Mouse (Mus musculus) adrenal gland, postnatal 10 days (tissue): ENCODE results near the gene Nhlh1. TPM values are rescaled to one million over a fixed set of nuclear protein-coding genes. Genes with fewer than 3 reads are reported as not detected.

ENCODE experiments used
- DNase-seq: peaks from one replicate; pipeline ENCODE4 v3.0.0; 2021; ENCODE audit warnings: mixed read lengths
- total RNA-seq, 2 experiments: library from RNA; stranded (reverse); gene quantifications; 2 replicates each; pipeline ENCODE4 v1.2.3; 2021

The Nhlh1 gene
- total RNA-seq, 2 experiments from 2014 or later: 0.09 TPM; not detected in 1

DNA sequence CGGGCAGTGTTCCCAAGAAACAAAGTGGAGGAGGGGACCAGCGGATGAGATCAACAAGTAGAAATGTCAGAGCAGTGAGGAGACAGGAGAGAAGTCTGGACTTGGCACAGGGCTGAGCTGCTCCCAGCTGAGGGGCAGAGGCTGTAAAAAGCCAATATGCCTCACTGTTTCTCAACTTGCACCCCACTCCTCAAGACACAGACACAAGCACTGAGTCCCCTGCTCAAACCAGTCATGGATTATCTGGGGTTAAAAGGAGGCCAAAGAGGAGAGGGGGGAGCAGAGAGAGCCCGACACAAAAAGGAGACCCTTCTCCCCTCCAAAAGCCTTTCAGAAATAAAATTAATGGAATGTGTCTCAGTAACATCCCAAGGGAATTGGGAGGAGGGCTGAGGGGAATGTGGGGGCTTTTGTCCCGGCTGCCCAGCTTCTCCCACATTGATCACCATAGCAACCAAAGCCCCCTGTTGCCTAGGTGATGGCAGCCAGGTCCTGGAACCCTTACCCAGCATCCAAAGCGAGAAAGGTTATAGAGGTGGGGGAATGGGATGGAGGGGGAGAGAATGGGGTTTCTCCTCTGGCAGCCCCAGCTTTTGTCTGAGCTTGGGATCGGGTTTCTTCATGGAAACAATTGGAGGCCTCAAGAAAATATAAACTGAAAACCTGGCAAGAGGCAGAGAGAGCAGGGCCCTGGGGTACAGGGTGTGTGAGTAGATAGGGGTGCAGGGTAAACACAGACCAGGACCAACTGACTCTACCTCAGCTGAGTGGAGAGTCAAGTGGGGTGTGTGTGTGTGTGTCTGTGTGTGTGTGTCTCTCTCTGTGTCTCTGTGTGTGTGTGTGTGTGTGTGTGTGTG lies 40.5 kb downstream of the Nhlh1 start:
- no peak for DNase-seq

DNA sequence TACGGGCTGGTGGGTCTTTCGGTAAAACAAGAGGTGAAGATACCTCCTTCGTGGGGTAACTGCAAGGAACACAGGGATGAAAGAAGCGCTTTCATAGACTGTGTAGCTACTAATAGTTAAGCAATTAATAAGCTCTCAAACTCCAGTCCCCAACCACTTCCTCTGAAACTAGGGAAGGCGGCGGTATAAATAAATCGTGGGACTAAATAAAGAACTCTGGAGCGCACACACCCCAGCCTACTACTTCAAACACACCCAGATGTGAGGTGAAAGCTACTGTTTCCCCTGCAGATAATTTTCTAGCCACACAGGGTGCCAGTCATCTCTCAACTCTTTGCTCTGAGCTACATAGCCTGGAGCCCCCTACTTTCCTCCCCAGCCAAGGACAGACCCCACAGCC lies 41.3 kb downstream of the Nhlh1 start:
- no peak for DNase-seq

DNA sequence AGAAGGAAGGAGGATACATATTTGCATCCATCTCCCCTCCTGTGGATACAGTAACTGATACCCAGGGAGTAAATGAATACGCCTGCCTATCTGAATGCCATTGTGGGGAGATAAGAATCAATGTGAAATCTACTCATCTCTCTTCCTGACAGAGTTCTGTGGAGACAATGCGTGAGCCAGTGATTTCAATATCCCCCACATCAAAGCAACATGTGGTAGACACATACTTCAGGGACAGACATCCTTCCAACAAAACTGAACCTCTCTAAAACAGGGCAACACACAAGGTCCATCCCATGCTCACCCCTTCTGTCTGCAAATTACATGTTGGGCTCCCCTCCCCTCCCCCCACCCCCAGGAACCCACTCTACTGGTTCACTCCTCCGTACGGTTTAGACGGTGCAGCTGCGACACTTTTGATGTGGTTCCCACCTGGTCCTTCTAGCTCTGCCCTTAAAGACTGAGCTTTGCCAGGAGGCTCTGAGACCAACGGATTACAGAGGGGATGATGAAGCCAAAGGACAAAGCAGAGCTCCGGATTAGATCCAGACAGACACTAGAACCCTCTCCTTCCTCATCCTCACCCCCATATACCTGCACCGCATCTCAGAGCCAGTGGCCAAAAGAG lies 41.9 kb downstream of the Nhlh1 start:
- DNase-seq: no peak

DNA sequence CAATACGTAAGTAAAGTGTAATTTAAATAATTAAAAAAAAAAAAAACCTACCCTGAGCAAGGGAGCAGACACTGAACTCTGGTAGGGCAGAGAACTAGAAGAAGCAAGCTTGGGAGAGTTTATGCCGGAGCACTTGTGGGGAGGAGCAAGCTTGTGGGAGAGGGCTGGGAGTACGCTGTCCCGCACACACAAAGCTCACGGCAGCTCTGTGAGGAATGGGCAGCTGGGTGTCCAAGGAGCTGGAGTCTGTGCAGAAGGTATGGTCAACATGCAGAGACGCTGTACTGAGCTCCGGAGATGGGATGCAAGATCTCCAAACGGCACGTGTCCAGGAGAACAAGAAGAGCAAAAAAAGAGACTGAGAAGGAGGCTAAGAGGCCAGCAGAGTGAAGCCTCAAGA lies 42.6 kb downstream of the Nhlh1 start:
- DNase-seq: no peak

DNA sequence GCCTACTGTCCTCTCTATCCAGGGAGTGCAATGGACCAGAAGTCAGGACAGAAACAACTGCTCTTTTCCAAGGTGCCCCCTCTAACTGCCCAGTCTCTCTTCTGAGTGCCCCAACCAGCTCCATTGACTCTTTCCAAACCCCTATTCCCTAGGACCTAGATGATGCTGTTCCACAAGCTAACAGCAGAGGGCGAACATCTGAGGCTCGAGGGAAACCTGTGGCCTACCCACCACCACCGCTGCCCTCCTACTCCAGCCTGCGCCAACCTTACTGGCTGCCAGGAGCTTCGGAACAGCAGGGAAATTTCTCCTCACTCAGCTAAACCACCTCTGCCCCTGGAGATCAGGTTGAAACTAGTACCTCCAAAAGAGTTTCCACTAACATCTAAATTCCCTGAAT lies 45.3 kb downstream of the Nhlh1 start:
- DNase-seq: peak; percentile 81

DNA sequence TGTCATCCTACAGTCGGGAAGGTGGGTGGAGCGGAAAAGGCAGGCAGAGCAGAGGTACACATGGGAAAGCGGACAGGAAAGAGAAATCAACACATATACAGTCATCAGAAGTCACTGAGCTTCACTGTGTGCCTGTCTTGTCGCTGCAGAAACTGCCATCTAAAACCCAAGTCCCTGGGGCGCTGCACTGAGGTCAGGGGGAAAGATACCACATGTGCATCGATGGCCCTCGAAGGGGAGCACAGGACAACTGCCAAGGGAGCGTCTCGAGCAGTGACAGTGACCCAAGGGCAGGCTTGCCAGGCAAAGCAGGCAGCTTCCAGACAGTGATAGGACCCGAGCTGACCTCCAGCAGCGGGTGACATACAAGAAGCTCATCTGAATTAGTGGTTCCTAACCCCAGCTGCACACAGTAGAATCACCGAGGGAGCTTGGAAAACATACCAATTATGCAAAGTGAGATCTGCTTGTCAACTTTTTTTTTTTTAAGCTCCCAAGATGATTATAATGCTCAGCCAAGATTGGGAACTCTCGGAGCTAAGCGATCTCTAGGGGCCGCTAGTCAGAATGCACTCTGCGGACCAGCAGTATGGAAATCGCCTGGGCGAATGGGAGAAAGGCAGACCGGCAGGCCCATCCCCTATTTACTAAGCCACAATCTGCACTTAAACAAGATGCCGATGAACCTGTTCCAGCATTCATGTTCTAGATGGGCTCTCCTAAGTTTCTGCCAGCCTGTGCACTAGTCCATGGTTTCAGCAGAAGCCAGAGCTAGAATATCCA lies 47.1 kb downstream of the Nhlh1 start:
- no peak for DNase-seq

DNA sequence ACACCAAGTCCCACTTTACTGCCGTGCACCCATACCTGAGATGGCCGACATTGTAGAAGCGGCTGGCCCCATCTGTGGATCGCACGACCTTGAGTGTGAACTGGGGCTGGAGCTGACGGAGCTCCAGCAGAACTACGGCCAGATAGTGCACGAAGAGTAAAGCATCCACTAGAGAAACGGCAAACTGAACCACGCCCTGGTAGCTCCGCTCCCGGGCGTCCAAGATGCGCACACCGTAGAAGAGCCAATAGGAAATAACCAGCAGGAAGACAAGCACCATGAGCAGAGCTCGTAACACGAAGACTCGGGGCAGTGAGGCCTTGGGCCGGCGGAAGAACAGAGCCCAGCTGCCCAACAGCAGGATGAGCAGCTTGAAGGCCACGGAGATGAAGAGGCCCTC lies 48.0 kb downstream of the Nhlh1 start:
- no peak for DNase-seq

DNA sequence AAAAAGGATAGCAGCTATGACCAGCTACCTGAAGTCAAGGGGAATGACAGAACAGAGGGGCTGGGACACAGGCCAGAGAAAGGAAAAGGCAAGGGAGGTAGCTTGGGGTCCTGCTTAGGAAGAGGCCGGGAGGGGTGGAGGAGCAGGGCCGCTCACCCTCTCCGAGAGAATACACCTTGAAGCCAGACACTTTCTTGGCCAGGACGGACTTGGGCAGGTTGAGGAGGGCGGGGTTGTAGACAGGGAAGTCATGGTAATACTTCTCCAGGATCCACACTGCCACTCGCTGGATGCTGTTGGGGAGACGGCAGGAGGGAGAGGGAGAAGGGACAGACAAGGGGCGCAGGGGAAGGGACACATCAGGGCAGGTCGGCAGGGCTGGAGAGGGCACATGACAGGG lies 49.0 kb downstream of the Nhlh1 start:
- no peak for DNase-seq

DNA sequence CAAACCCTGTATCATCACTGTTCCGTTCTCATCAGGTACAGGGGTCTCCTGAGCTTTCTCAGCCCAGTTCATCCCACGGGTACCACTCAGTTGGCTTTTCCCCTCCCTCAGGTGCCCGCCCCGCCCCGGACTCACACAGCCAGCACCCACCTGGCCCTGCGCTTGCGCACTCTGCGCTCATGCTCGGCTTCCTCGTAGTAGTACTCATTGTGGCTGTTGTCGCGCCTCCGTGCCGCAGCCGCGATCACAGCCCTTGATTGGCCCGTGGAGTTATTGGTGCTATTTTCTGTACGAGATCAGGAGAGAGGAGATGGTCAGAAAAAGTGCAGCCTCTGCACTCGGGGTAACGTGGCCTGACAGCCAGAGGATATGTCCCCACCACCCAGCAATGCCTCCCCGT lies 49.6 kb downstream of the Nhlh1 start:
- no peak for DNase-seq

Other genes starting within 250 kb of the Nhlh1 start
- gene Cd84, start 217.9 kb downstream of the Nhlh1 start, total RNA-seq: 1 to 10 TPM; 5.3 to 6.2 TPM
- under 1 TPM; 0.39 TPM for gene Gm10521, start 161.9 kb downstream of the Nhlh1 start, total RNA-seq
- gene Slamf6, start 140.1 kb downstream of the Nhlh1 start, total RNA-seq: 1 to 10 TPM; 1.8 to 2.6 TPM
- gene Vangl2, start 29.1 kb downstream of the Nhlh1 start, total RNA-seq: 10 to 100 TPM in 1 of 2 experiments, 1 to 10 TPM in 1; 6.3 to 10.6 TPM
- gene Copa, start 25.0 kb upstream of the Nhlh1 start, total RNA-seq: 100 to 1,000 TPM; 150 to 151 TPM
- gene Ncstn, start 25.2 kb upstream of the Nhlh1 start, total RNA-seq: 10 to 100 TPM; 81.0 to 93.0 TPM
- gene Pex19, start 69.2 kb upstream of the Nhlh1 start, total RNA-seq: 100 to 1,000 TPM; 154 to 172 TPM
- 100 to 1,000 TPM; 114 to 153 TPM for gene Dcaf8, start 90.5 kb upstream of the Nhlh1 start, total RNA-seq
- gene Pea15a, start 149.2 kb upstream of the Nhlh1 start, total RNA-seq: 10 to 100 TPM; 65.7 to 80.4 TPM
- 100 to 1,000 TPM in 1 of 2 experiments, 10 to 100 TPM in 1; 63.5 to 189 TPM for gene Casq1, start 162.3 kb upstream of the Nhlh1 start, total RNA-seq
- gene Atp1a4, start 200.8 kb upstream of the Nhlh1 start, total RNA-seq: under 1 TPM; 0.24 to 0.30 TPM
- 10 to 100 TPM; 26.5 to 32.3 TPM for gene Igsf8, start 204.1 kb upstream of the Nhlh1 start, total RNA-seq
- 100 to 1,000 TPM; 303 to 400 TPM for gene Atp1a2, start 240.5 kb upstream of the Nhlh1 start, total RNA-seq